Mouse (Mus musculus): ENCODE results near the gene Ctnna2.

Ctnna2 gene

DNA sequence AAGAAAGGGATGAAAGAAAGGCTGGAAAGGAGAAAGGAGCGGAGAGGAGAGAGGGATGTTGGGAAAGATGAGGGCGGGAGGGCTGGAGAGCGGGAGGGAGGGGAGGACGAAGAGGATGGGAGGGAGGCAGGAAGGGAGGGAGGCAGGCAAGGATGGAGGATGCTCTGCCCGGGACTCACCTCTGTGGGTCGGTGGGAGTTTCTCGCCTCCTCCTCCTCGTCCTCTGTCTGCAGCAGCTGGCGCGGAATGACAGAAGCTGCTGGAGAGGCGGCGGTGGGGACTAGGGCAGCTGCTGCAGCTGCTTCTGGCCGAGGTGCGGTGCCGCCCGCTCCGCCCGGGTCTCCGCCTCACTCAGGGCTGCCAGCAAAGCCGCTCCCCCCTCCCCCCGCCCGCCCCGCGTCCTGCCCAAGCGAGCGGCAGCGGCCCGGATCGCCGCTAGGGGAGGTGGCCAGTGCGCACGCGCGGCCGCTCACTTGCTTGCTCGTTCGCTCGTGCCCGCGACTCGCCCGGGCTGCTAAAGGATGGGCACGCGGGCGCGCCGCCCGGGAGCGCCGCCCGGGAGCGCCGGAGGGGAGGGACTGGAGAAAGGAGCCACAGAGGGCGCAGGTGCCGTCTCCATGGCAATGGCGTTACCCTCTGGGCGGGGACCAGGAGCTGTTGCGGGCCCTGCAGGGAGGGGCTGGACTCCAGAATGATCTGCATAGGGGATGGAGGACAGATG is at the start of gene Ctnna2:
Gene Ctnna2, minus strand, starts transcription at position 459 of the 721 bp plus-strand sequence.
- peak; percentile 90 for DNase-seq (ENCODE audit: low spot score)

GRCm38 (mm10) chr6:77980137-77981052 is 896 bp upstream of the Ctnna2 start:
- DNase-seq (ENCODE audit: low spot score) = peak; percentile 6

DNA sequence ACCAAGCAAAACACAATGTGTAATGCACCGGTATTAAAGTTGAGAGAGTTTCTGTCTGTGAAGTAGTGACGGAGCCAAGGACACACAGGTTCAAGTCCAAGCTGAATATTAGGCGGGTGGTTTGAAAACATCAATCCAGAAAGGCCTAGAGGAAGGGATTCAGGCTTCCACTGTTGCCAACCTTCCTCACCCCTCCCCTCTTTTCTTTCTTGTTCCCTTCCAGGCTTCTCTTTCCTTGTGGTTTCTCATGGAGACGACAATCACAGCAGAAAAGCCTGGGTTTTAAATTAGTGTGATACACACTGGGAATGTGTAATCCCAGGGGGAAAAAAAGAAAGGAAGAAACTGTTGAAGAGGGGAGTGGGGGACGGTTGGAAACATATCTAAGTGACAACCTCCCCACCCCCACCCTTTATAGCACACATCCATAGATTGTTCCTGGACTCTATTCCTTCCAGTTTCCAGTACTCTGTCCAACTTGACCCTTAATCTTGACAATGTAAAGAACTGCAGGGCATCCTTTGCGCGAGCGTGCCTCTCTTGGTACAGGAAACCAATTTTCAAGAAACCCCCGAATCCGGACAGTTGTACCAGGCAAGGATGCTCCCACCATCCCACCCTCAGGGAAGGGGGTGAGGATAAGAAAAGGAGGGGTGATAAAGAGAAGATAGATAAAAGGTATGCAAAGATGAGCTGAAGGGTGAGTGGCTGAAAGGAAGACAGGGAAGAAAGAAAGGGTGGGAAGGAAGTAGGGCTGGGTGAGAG is 841 bp downstream of the Ctnna2 start:
- peak; percentile 6 for DNase-seq (ENCODE audit: low spot score)

DNA sequence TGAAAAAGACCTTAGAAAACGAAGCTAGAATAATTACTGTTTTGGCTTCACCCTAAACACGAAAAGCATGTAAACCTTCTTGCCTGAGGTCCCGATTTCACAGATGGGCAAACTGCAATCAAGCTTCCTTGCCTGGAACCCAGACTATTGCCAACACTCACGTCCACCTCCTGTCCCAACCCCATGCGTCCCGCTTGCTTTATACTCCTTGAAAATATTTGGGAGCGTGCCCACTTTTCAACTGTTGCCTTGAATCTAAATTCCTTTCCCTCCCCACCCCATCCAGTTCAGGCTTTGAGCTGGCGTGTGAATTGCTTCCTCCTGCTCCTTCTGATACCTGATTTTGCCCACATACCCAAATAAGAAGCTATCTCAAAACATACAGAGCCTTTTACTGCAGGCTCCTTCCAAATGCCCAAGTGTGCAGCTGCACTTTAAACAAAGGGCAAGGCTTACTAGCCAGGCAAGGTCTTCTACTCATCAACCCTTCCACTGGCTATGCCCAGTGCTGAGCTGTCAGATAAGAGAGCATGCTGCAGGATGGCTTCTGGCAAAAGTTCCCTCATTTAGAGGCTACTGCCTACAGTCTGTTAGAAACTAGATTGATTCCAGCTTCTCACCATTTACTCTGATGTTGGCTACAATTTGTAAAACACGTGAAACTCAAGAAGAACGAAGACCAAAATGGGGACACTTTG is 8.8 kb downstream of the Ctnna2 start:
- no peak for DNase-seq (ENCODE audit: low spot score)

DNA sequence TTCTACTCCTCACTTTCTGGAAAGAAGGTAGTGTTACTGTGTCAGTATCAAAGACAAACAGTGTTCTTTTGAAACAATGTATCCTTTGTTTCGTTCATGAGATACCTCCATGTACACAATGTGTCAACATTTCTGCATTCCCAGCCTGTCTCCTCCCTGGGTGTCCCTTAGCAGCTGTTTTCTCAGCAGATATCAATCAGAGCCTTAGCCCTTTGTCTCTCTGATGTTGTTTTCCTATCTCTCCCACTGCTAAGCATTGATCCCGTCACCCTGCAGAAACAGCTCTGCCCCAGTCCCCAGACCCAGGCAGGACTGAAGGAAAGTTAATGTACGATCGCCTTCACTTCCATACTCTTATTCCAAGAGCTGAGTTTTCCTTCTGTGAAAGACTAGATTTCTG is 9.7 kb downstream of the Ctnna2 start:
- no peak for DNase-seq (ENCODE audit: low spot score)

DNA sequence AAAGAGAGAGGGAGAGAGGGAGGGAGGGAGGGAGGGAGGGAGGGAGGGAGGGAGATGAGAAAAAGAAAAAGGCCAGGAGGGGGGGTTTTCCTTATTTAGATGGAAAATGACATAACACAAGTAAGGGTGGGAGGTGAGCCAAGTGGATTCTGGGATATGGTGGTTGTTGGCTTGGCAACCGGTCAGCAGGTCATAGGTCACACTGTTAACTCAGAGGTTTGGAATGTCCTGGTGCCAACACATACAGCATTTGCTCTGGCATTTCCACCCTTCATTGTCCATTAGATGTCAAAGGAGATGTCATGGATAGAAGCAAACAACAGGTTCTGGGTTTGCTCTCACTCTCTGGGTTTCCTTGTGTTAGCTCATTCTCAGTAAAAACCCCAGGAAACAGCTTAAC is 17.5 kb downstream of the Ctnna2 start:
- DNase-seq (ENCODE audit: low spot score) = no peak

DNA sequence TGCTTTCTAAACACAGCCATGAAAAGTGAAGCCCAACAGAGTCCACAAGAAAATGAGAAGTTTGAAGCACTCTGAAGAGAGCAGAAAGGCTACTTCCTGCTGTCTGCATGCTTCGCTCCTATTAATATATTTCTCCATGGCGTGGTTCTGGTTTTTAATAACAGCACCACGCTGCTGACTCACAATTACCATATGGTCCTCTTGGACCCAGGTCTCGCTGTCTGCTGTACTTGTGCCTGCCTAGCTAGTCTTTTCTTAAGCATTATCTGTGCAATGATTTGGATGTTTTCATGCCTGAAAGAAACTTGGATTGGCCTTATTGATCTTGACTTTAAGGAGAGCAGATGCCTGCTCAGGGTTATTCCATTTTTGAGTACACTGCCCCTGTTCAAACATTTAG is 28.2 kb downstream of the Ctnna2 start:
- no peak for DNase-seq (ENCODE audit: low spot score)

DNA sequence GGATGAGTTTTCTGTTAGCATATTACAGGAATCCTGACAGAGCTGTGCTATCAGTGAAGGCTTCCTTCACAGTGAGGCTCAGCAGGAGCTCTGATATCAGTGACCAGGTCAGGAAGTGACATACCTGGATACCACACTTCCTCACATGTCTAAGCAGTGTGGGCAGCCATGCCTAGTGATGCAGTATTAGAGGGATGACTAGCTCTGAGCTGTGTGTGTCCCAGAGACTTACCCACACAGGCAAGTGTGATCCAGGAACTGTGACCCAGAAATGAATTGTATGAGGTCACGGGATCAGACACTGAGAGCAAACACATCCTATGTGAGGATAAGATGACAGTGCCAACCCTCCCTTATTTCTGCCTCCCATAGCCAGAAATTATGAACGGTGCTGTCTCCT is 28.8 kb downstream of the Ctnna2 start:
- no peak for DNase-seq (ENCODE audit: low spot score)

DNA sequence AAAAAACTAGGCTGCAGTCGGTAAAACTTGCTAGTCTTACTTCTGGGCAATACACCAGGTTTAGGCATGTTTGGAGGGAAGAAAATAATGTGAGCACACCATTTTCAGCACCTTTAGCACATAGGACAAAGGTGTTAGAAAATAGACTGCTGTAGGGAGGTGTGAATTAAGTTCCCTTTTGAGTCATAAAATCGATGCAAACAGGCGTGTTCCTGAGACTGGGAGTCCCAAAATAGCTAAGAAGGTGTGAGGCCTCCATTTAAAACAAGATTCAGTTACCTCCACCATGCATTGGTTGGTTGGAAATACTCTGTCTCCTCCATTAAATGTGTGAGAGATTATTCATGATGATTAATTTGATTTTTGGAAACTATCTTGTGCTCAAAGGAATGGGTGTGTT is 50.1 kb downstream of the Ctnna2 start:
- no peak for DNase-seq (ENCODE audit: low spot score)

- no peak for DNase-seq (ENCODE audit: low spot score)
These were observed 106.3 kb downstream of the Ctnna2 start for GRCm38 (mm10) chr6:77873150-77873549.

DNA sequence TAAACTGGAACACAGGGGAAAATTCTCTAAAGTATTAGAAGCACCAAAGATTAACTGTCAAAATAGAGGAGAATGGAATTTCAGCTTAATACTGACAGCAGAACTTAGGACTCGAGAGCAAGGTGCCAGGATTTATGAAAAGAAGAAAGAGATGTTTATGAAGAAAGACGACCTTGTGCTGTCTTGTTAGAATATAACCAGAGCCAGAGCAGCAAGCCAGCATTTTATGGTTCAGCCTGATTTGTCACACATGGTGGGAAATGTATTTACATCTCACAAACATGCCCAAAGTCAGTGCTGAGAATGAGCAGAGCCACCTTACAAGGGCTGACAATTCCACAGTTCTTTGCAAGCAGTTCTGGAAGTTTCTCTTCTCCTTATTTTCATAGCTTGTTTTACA is 110.2 kb downstream of the Ctnna2 start:
- no peak for DNase-seq (ENCODE audit: low spot score)

- DNase-seq (ENCODE audit: low spot score) = no peak
These were observed 111.4 kb downstream of the Ctnna2 start for GRCm38 (mm10) chr6:77868119-77868518.

GRCm38 (mm10) chr6:77863379-77863778 is 116.1 kb downstream of the Ctnna2 start:
- DNase-seq (ENCODE audit: low spot score) = no peak

- DNase-seq (ENCODE audit: low spot score) = no peak
These were observed 116.7 kb downstream of the Ctnna2 start for GRCm38 (mm10) chr6:77862781-77863180.

- no peak for DNase-seq (ENCODE audit: low spot score)
These were observed 130.1 kb downstream of the Ctnna2 start for GRCm38 (mm10) chr6:77849438-77849837.

- DNase-seq (ENCODE audit: low spot score) = no peak
These were observed 130.7 kb downstream of the Ctnna2 start for GRCm38 (mm10) chr6:77848796-77849195.

DNA sequence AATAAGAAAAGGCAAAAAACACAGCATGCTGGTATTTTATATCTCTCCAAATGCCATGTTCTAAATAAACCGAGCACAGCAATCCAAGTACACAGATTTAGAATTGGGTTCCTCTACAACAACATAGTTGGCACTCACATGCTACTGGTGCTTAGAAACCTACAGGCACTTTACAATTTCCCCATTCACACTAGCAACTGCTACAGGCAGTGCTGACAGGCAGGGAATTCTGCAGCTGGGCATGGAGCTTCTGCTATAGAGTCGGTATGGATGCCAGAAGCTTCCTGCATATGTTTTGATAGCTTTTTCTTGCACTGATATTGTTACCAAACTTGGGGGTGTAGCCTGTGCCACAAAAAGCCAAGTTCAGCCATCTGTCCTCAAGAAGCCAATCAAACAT is 131.8 kb downstream of the Ctnna2 start:
- no peak for DNase-seq (ENCODE audit: low spot score)

DNA sequence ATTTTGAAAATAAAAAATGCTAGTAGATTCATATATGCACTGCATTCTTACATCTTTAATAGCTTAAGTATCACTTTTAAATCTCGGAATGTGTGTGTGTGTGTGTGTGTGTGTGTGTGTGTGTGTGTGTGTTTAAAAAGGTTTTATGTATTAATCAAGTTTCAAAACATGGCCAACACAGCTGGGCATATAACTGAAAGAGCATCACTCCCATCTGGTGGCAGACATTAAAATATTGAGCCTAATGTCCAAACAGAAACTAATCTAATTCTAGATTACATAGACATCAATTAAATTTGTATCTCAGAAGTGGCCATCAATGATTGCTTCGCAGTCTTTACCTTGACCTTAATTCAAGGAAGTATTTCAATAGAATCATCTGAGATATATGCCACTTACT is 140.4 kb downstream of the Ctnna2 start:
- no peak for DNase-seq (ENCODE audit: low spot score)

- no peak for DNase-seq (ENCODE audit: low spot score)
These were observed 140.8 kb downstream of the Ctnna2 start for GRCm38 (mm10) chr6:77838653-77839052.

- no peak for DNase-seq (ENCODE audit: low spot score)
These were observed 142.0 kb downstream of the Ctnna2 start for GRCm38 (mm10) chr6:77837543-77837942.

DNA sequence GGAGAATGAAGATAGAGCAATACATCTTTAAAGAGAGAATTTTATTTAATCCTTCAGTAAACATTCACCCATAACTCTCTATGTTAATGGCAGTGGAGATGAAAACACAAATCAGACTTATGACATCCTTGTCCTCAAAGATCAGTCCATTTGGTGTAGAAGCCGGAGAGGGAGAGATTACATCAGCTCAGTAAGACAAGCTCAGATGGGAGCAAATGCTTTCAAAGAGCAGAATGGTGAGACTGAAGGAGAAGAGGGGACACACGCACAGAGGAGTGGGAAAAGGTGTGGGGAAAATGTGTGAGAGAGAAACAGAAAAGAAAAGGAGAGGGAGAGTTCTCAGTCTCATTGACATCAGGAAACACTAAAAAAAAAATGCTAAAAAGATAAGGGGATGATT is 144.8 kb downstream of the Ctnna2 start:
- DNase-seq (ENCODE audit: low spot score) = no peak

DNA sequence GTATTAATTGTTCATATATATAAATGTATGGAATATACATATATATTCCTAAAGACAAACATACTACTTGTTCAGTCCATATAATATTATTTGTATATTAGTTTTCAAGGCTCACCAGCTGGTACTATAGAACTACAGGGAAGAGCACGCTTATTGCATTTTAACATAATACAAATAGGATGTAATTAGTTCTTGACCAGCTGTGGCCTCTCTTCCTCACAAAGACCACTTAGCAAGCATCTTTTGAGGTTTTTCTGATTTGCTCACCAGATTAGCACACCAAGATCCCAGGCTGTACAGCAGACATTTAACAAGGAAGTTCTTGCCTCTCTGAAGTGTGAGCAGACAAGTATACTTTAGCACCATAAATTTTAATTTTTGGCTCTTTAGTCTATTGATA is 152.0 kb downstream of the Ctnna2 start:
- no peak for DNase-seq (ENCODE audit: low spot score)

All from MN1 (cell line).